Mouse (Mus musculus): Measurements from ENCODE around the gene Arap2. TPM values are rescaled to one million over a fixed set of nuclear protein-coding genes. Genes with fewer than 3 reads are reported as not detected.
A peak's percentile ranks its signal among the peaks of the same experiment; 100 is the strongest.

Arap2 gene
- polyA plus RNA-seq, 2 experiments = 1.1 to 1.7 TPM

DNA sequence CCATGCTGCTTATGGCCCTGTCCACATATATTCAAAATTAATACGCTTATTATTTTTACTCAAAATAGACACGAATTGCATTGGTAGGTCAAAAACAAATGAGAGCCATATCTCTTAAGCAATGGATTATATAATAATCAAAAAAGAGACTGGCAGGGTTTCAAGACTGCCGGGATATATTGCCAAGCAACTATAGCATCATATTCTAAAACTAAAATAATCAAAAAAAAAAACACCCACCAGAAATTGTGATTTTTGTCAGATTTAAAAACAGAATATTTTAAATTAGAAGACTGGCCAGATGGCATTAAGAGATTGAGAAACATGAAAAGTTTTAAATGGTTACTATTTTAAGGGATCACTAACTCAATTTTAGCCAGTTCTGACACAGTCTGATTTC lies 82.2 kb downstream of the Arap2 start:
- Histone ChIP-seq H3K27me3 (ENCODE audit: control insufficient read depth, insufficient read depth, low read length) (no peaks in the 10 kb centered on the region), H3K36me3 (replicated peaks; ENCODE audit: control insufficient read depth, insufficient read depth, low read depth) (no peaks in the 10 kb centered on the region), H3K27ac (no peak overlapping the region), H3K4me1 (replicated peaks; ENCODE audit: control insufficient read depth in 2 of 2, insufficient read depth in 2 of 2, low read length in 1 of 2) (no peaks in the 10 kb centered on the region), H3K9ac (replicated peaks) (no peak overlapping the region), H3K9me3 (ENCODE audit: control insufficient read depth, low read length) (no peaks in the 10 kb centered on the region), H3K4me2 (ENCODE audit: low read depth) (no peak overlapping the region), H3K4me3 (ENCODE audit: insufficient read depth in 1 of 2, low read depth in 2 of 2, low read length in 2 of 2) (no peak overlapping the region)
- DNase-seq (ENCODE audit: low read depth in 3 of 3, low spot score in 3 of 3) (no peak), ATAC-seq (ENCODE audit: insufficient read depth) (no peak)
- no peak for TF ChIP-seq EP300 (IDR thresholded peaks at IDR 0.05; ENCODE audit: low read depth)
- TF ChIP-seq CTCF (IDR thresholded peaks at IDR 0.05; ENCODE audit: low read depth) = no peak
- WGBS (ENCODE audit: insufficient replicate concordance) = 55% methylated on average over 3 of the region's 3 CpGs

DNA sequence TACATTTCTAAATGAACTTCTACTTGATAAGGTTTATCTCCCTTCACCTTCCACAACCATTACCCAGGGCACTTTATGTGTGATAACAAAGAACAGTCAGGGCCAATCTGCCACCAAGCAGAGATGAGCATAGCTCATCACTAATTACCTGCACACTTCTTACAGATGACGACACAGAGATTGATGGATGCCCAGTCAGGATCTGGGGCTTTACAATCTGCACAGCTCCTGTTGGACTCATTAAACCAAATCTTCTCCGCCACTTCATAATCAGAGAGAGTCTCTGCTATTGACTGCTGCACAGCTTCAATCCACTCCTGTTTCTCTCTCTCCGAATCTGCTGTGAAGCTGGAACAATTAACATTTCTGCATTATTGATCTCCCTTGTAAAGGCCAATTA lies 82.8 kb downstream of the Arap2 start:
- H3K27ac ChIP-seq = no peak overlapping the region
- no peaks in the 10 kb centered on the region for H3K27me3 ChIP-seq (ENCODE audit: control insufficient read depth, insufficient read depth, low read length)
- H3K9me3 ChIP-seq (ENCODE audit: control insufficient read depth, low read length) = no peaks in the 10 kb centered on the region
- DNase-seq (ENCODE audit: low read depth in 3 of 3, low spot score in 3 of 3) (no peak), ATAC-seq (ENCODE audit: insufficient read depth) (no peak)
- no peaks in the 10 kb centered on the region for H3K4me1 ChIP-seq (replicated peaks; ENCODE audit: control insufficient read depth in 2 of 2, insufficient read depth in 2 of 2, low read length in 1 of 2)
- no peak overlapping the region for H3K9ac ChIP-seq (replicated peaks)
- H3K36me3 ChIP-seq (replicated peaks; ENCODE audit: control insufficient read depth, insufficient read depth, low read depth) = no peaks in the 10 kb centered on the region
- H3K4me2 ChIP-seq (ENCODE audit: low read depth) = no peak overlapping the region
- no peak overlapping the region for H3K4me3 ChIP-seq (ENCODE audit: insufficient read depth in 1 of 2, low read depth in 2 of 2, low read length in 2 of 2)
- 59% methylated on average over 3 of the region's 3 CpGs for WGBS (ENCODE audit: insufficient replicate concordance)
- no peak for TF ChIP-seq EP300 (IDR thresholded peaks at IDR 0.05; ENCODE audit: low read depth)
- TF ChIP-seq CTCF (IDR thresholded peaks at IDR 0.05; ENCODE audit: low read depth) = no peak

DNA sequence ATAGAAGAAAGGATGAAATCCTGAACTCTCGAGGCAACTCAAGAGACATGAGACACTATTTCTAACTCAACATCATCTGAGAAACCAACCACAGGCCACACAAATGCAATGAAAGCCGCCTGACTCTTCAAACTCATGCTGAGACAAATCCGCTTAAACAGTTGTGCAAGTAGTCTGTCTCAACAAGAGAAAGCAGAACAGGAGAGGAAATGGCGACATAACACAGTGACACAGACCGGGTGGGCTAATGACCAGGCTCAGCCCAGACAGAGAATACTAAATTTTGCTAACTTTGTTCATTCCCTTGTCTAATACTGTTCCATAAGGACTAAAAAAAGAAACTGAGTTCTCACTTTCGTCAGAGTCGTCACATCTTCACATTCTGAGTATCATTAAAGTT lies 88.6 kb downstream of the Arap2 start:
- Histone ChIP-seq H3K4me3 (ENCODE audit: insufficient read depth in 1 of 2, low read depth in 2 of 2, low read length in 2 of 2) (no peak overlapping the region), H3K36me3 (replicated peaks; ENCODE audit: control insufficient read depth, insufficient read depth, low read depth) (no peaks in the 10 kb centered on the region), H3K9ac (replicated peaks) (no peak overlapping the region), H3K27me3 (ENCODE audit: control insufficient read depth, insufficient read depth, low read length) (no peaks in the 10 kb centered on the region), H3K9me3 (ENCODE audit: control insufficient read depth, low read length) (no peaks in the 10 kb centered on the region), H3K4me2 (ENCODE audit: low read depth) (no peak overlapping the region), H3K4me1 (replicated peaks; ENCODE audit: control insufficient read depth in 2 of 2, insufficient read depth in 2 of 2, low read length in 1 of 2) (no peaks in the 10 kb centered on the region), H3K27ac (no peak overlapping the region)
- peak in 1 of 3 experiments; percentile 2 for DNase-seq (ENCODE audit: low read depth in 3 of 3, low spot score in 3 of 3)
- TF ChIP-seq EP300 (IDR thresholded peaks at IDR 0.05; ENCODE audit: low read depth) = no peak
- no peak for TF ChIP-seq CTCF (IDR thresholded peaks at IDR 0.05; ENCODE audit: low read depth)
- no peak for ATAC-seq (ENCODE audit: insufficient read depth)
- WGBS (ENCODE audit: insufficient replicate concordance) = 57% methylated on average over 7 of the region's 7 CpGs

DNA sequence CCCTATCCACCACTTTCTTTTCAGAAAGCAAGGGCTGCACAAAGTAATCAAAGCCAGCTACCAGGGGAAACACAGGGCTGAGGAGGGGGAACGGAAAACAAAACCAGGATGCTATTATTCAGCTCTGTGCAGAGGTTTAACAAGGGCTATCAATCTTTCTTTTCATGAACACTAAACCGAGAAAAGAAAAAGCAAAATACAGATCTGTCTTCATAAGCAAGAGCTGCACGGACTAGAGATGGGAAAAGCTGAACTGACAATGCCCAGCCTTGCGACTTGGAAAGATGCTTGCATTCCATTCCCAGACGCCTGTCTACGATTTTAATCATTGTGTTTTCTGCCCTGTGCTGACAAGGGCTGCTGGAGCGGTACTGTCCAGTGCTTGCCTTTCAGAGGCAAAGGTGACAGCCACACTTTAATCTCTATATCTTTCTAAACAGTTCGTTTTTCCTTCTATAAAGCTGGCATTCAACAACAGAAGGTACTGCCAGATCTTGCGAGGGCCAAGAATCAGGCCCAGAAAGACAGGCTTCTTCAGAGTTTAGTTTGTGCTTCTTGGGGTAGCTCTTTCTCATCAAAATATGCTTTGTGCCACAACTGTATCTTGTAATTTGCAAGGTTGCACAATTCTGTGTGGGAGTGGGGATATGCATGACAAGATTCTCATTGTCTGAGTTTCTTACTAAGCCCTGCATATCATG lies 93.1 kb downstream of the Arap2 start:
- no peaks in the 10 kb centered on the region for H3K27me3 ChIP-seq (ENCODE audit: control insufficient read depth, insufficient read depth, low read length)
- no peaks in the 10 kb centered on the region for H3K36me3 ChIP-seq (replicated peaks; ENCODE audit: control insufficient read depth, insufficient read depth, low read depth)
- 53% methylated on average over 9 of the region's 9 CpGs for WGBS (ENCODE audit: insufficient replicate concordance)
- no peaks in the 10 kb centered on the region for H3K9me3 ChIP-seq (ENCODE audit: control insufficient read depth, low read length)
- no peak overlapping the region for H3K27ac ChIP-seq
- DNase-seq (ENCODE audit: low read depth in 3 of 3, low spot score in 3 of 3) (no peak), ATAC-seq (ENCODE audit: insufficient read depth) (no peak)
- no peak overlapping the region for H3K9ac ChIP-seq (replicated peaks)
- TF ChIP-seq EP300 (IDR thresholded peaks at IDR 0.05; ENCODE audit: low read depth) (no peak), CTCF (IDR thresholded peaks at IDR 0.05; ENCODE audit: low read depth) (no peak)
- no peak overlapping the region for H3K4me2 ChIP-seq (ENCODE audit: low read depth)
- no peaks in the 10 kb centered on the region for H3K4me1 ChIP-seq (replicated peaks; ENCODE audit: control insufficient read depth in 2 of 2, insufficient read depth in 2 of 2, low read length in 1 of 2)
- H3K4me3 ChIP-seq (ENCODE audit: insufficient read depth in 1 of 2, low read depth in 2 of 2, low read length in 2 of 2) = no peak overlapping the region

DNA sequence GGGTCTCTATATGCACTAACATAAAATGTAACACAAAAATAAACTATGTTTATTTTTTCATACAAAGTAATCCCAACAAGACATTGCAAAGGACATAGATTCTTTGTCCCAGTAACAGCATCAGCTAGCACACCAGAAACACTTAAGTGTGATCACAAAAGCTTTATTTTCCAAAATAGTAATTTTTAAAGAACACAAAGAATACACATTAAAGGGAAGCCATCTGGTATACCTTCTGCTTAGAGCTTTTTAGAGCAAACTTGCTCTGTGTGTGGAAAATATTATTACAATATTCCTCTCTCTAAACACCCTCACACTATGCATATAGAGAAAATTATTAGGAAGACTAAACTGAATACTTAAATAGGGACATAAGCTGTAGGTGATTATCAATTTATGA lies 100.6 kb downstream of the Arap2 start:
- no peaks in the 10 kb centered on the region for H3K36me3 ChIP-seq (replicated peaks; ENCODE audit: control insufficient read depth, insufficient read depth, low read depth)
- no peak for ATAC-seq (ENCODE audit: insufficient read depth)
- H3K4me2 ChIP-seq (ENCODE audit: low read depth) = no peak overlapping the region
- TF ChIP-seq EP300 (IDR thresholded peaks at IDR 0.05; ENCODE audit: low read depth) (no peak), CTCF (IDR thresholded peaks at IDR 0.05; ENCODE audit: low read depth) (no peak)
- no peak overlapping the region for H3K9ac ChIP-seq (replicated peaks)
- H3K4me3 ChIP-seq (ENCODE audit: insufficient read depth in 1 of 2, low read depth in 2 of 2, low read length in 2 of 2) = no peak overlapping the region
- H3K4me1 ChIP-seq (replicated peaks; ENCODE audit: control insufficient read depth in 2 of 2, insufficient read depth in 2 of 2, low read length in 1 of 2) = no peaks in the 10 kb centered on the region
- DNase-seq (ENCODE audit: low read depth in 3 of 3, low spot score in 3 of 3) = no peak
- H3K27me3 ChIP-seq (ENCODE audit: control insufficient read depth, insufficient read depth, low read length) = no peaks in the 10 kb centered on the region
- H3K9me3 ChIP-seq (ENCODE audit: control insufficient read depth, low read length) = no peaks in the 10 kb centered on the region
- H3K27ac ChIP-seq = no peak overlapping the region
